Mouse (Mus musculus): Measurements from ENCODE around the gene Btf3.

The Btf3 gene

GRCm38 (mm10) chr13:98332106-98332505, 15.3 kb upstream of the Btf3 start:
- DNase-seq, result peak; percentile 51 to 67

DNA sequence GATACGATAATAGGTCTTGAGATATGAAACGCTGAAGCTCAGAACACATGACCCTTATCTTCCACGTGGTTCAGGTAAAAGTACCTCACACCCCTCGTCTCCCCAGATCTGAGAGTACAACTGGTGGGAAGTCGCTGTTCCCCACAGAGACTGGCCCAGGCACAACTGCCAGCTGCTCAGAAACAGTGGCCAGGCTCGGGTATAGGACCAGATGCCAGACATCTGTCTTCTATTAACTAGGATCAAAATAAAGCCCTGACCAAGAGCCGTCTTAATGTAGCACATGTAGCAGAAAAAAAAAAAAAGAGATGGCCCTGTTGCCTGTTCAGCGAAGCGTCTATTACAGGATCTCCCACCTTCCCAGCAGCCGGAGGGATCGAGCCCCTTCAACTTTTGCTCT, 8.2 kb upstream of the Btf3 start:
- DNase-seq, result no peak

DNA sequence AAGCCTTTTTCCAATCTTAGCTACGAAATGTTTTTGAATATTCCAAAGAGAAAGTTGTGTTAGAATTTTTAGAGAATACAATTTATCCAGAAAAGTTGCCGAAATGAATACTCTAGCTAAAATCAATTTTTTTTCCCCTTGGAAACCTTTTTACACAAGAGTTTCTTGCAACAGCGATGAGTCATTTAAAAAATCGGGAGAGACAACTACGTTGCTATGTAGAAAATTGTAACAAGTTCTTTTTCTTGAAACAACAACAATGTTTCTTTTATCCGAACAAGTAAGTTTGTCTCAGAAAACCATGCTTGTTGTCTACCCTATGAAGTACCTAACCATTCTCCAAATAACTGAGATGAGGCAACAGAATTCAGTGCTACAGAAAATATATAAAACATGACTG, 1.1 kb upstream of the Btf3 start:
- no peak for DNase-seq

- no peak for DNase-seq
Observed at GRCm38 (mm10) chr13:98317246-98317677, 456 bp upstream of the Btf3 start.

DNA sequence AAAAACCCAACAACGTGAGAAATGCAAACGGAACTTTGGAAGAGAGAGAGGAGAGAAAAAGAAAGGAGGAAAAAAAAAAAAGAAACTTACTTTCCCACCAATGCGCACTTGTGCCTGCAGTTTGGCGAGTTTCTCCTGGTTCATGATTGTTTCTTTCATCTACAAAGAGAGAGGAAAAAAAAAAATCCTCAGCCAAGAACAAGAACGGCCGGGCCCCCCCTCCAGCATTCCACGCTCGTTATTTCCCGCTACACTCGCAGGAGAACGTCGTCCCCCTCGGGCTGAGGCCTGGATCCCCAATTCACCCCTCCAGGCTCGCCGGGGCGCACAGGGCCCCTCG, 696 bp downstream of the Btf3 start:
- no peak for DNase-seq

GRCm38 (mm10) chr13:98315124-98315523, 1.7 kb downstream of the Btf3 start:
- no peak for DNase-seq

GRCm38 (mm10) chr13:98313631-98314030, 3.2 kb downstream of the Btf3 start:
- no peak for DNase-seq

- no peak for DNase-seq
Observed at GRCm38 (mm10) chr13:98311597-98311996, 5.2 kb downstream of the Btf3 start.

DNA sequence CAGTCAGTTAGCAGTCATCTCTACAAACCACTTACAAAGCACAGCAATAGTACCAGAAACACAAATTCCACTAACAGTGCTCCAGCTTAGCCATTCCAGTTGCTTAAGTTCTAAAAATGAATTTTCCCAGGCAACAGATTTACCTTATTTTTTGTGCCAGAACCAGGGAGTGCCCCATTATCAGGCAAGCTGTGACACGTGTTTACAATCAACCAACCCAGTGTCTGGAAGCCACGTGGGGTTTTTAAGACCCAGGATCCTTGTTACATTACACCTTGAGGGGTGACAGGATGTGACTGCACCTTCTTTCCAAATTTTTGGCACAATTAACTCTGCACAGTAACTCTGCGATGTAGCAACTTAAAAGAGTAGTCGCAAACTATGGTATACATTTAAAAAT, 8.1 kb downstream of the Btf3 start:
- no peak for DNase-seq

- DNase-seq, result no peak
Observed at GRCm38 (mm10) chr13:98308004-98308403, 8.8 kb downstream of the Btf3 start.

GRCm38 (mm10) chr13:98306852-98307475, 9.8 kb downstream of the Btf3 start:
- DNase-seq, result no peak

DNA sequence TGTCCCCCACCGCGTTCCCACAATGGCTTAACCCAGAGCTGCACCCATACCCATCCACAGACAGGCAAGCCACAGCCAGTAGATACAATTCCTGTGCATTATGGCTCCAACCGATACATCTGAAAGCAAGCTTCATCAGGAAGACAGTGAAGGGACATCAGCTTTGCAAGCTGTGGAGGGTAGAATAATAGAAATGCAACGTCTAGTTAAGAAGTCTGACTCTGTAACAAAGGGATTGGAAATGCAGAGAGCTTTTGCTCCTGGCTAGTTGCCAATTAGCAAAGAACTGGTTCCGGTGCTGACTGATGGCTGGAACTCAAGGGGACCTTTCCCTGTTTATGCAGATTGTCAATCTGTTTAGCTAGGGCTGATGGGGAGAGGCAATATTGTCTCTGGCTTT, 10.4 kb downstream of the Btf3 start:
- no peak for DNase-seq

DNA sequence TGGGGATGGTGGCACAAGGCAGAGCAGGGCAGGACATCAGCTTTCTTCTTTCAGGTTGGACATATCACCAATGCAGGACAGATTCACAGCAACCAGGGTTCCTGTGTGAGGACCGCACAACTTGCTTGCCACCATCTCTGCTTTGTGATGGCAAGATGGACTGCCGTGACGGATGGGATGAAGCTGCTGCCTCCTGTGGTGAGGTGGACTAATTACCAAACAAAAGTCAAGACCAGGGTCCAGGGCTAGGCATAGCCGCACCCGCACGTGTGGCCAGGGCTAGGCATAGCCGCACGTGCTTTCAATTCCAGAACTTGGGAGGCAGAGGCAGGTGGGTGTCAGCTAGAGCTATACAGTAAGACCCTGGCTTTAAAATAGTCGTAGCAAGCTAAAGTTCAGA, 11.5 kb downstream of the Btf3 start:
- no peak for DNase-seq

DNA sequence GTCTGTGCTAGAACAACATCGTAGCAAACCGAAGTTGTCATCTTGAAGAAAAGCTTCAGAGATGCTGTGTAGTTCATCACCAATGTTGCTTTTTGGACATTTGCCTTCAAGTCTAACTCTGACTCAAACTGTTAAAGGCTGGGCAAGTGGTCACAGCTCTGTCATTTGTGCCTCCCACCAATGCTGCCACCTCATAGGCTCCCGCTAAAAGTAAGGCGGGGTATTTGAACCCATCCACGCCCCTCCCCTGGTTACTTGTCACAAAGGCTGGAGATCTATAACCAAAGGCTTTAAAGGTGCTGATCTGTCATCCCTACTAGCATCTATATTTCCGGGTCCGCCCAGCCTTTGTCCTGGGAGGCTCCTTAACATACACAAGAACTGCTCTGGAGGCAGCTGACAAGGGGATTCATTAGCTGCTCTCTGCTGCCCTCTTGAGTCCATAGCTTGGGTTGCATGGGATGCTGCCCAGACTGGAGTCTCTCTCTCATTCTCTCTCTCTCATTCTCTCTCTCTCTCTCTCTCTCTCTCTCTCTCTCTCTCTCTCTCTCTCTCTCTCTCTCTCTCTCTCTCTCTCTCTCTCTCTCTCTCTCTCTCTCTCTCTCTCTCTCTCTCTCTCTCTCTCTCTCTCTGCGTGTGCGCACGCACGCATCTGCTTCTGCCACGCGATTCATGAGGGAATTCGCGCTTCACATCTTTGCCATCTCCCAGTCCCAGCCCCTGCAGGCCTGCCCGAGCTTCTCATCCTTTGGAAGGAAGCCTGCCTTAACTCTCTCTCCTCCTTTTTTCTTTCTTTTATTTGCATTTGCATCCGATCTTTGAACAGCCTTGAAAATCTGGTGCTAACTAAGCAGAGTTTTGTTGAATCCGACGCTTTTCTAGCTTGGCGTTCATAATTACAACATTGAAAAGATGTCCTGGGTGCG, 17.7 kb downstream of the Btf3 start:
- peak; percentile 53 to 80 for DNase-seq

GRCm38 (mm10) chr13:98297883-98298482, 18.8 kb downstream of the Btf3 start:
- no peak for DNase-seq

GRCm38 (mm10) chr13:98296072-98296471, 20.7 kb downstream of the Btf3 start:
- no peak for DNase-seq

- no peak for DNase-seq
Observed at GRCm38 (mm10) chr13:98291712-98292111, 25.1 kb downstream of the Btf3 start.

DNA sequence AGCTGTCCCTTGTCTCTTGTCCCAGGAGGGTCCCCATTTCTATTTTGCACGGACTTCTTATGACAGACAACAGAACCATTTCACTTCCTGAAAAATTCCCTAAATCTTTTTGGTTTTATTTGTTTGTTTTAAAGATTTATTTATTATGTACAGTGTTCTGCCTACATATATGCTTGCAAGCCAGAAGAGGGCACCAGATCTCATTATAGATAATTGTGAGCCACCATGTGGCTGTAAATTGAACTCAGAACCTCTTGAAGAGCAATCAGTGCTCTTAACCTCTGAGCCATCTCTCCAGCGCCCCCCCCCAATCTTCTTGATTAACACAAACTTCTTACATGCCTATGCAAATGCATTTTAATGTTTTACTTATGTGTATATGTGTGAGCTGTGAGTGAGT, 26.1 kb downstream of the Btf3 start:
- no peak for DNase-seq

- no peak for DNase-seq
Observed at GRCm38 (mm10) chr13:98280990-98281650, 35.7 kb downstream of the Btf3 start.

GRCm38 (mm10) chr13:98279686-98280085, 37.1 kb downstream of the Btf3 start, which contains the start of gene Gm21976:
Gene Gm21976 (plus strand): TSS chr13:98279887.
- DNase-seq, result no peak

DNA sequence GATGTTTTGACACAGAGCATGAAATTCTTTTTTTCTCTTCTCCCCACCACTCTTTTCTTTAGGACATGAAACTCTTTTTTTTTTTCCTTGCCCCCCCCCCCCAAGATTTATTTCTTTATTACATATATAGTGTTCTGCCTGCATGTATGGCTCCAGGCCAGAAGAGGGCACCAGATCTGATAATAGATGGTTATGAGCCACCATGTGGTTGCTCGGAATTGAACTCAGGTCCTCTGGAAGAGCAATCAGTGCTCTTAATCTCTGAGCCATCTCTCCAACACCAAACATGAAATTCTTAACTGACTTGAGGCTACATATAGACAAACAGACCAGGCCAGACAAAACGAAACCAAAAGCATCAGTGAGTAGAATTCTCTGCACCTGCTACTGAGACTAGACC, 39.3 kb downstream of the Btf3 start:
- no peak for DNase-seq

- DNase-seq, result no peak
Observed at GRCm38 (mm10) chr13:98276253-98276652, 40.6 kb downstream of the Btf3 start.

GRCm38 (mm10) chr13:98275646-98276045, 41.2 kb downstream of the Btf3 start:
- no peak for DNase-seq
